8 mouse cellular contexts compared by ENCODE assay signal in the genomic region with DNA sequence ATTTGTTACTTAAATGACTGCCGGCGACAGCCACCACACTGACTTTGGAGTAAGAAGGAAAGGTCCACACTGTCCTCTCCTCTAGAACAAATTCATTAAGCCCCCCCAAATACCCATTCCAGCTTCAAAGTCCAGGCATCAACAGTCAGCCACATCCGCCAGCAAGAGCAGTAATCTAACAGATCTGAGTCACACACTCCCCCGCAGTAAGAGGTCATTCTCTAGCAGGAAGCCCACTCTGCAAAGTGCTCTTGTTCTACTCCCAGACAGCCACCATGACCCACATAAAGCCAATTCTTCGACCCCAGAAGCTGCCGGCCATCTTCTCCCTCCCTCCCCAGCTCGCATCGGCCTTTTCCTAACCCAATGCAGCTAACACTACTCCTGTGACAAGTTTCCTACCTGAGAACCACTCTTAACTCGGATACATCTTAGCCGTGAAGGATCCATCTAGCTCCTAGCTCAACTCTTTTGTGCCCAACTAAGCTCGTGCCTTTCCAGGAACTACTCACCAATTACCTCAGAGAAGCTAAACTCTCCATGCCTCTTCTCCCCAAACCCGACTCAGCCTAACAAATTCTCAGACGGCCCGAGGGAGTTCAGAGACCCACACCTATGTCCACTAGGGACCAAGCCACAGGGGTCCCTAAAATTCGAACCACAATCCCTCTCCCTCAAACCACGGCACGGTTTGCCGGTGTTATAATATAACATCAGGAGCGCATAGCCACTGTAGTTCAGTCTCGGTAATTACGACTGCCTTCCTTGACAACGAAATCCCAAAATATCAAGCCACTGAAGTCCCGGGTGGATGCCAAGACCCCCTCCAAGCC. TPM values are rescaled to one million over a fixed set of nuclear protein-coding genes. Genes with fewer than 3 reads are reported as not detected.
DNase-seq lines count a peak whose midpoint lies in the region; TF ChIP-seq lines count a peak whose summit lies in the region.

No protein-coding gene starts in this region.

- no peaks in the 10 kb centered on the region for H3K27me3 ChIP-seq in spleen, adult 2 months (ENCODE audit: control insufficient read depth, insufficient read depth, low read length)
- no peaks in the 10 kb centered on the region for H3K27me3 ChIP-seq in splenic B cell, adult 2 months (ENCODE audit: control insufficient read depth, insufficient read depth, low read length, poor library complexity, severe bottlenecking)

- DNase-seq in spleen, adult 2 months (ENCODE audit: low read depth in 1 of 2, low spot score in 2 of 2) = no peak
- no peak for DNase-seq in spleen, postnatal 14 days (ENCODE audit: low spot score in 2 of 2)
- DNase-seq in R1 (ENCODE audit: low read depth, low spot score) = peak; percentile 24
- peak; percentile 54 for DNase-seq in induced T-regulatory cell, adult 2 months (ENCODE audit: low read depth)
- DNase-seq in lung, postnatal 10 days = peak; percentile 2
- DNase-seq in splenic B cell, adult 2 months (ENCODE audit: low read depth, low spot score) = peak; percentile 17
- no peak for DNase-seq in cerebellum, adult 11-12 months

- TF ChIP-seq POLR2A in spleen, adult 2 months (IDR thresholded peaks at IDR 0.05; ENCODE audit: low read depth, low read length) = no peak
- TF ChIP-seq POLR2A in embryonic fibroblast, embryonic 13.5 days (IDR thresholded peaks at IDR 0.05; ENCODE audit: low read depth, low read length) = 0 out of 2 replicates have a peak, but pooled peaks have one; percentile 25

- WGBS in spleen, adult 2 months = 7% methylated on average over 23 of the region's 23 CpGs

- H3K4me1 ChIP-seq in spleen, adult 2 months (ENCODE audit: control insufficient read depth, insufficient read depth, insufficient read length) = peaks cover 4% of the 10 kb centered on the region
- no peaks in the 10 kb centered on the region; the same call in 1 of the 2 replicates for H3K4me1 ChIP-seq in embryonic fibroblast, embryonic 13.5 days (ENCODE audit: control insufficient read depth, insufficient read depth, low read length)

- peak overlapping the region; percentile 62; the same call in 1 of the 2 replicates for H3K27ac ChIP-seq in spleen, adult 2 months (ENCODE audit: insufficient read depth, low read length)
- peak overlapping the region; percentile 89 for H3K27ac ChIP-seq in embryonic fibroblast, embryonic 13.5 days (ENCODE audit: insufficient read depth, low read length)

- no peaks in the 10 kb centered on the region for H3K36me3 ChIP-seq in spleen, adult 2 months (ENCODE audit: control insufficient read depth, insufficient read depth, low read length)
- H3K36me3 ChIP-seq in splenic B cell, adult 2 months (ENCODE audit: control insufficient read depth, insufficient read depth, low read length, poor library complexity, severe bottlenecking) = no peaks in the 10 kb centered on the region

- no peak for TF ChIP-seq CTCF in spleen, adult 2 months (IDR thresholded peaks at IDR 0.05; ENCODE audit: extremely low read depth, insufficient read depth, insufficient read length, insufficient replicate concordance)
- no peak for TF ChIP-seq CTCF in embryonic fibroblast, embryonic 13.5 days (IDR thresholded peaks at IDR 0.05; ENCODE audit: borderline replicate concordance, insufficient read depth, low read length)

- H3K4me3 ChIP-seq in spleen, adult 2 months (ENCODE audit: extremely low read depth, insufficient read depth, insufficient read length) = peak overlapping the region; percentile 97
- peak overlapping the region; percentile 97 for H3K4me3 ChIP-seq in embryonic fibroblast, embryonic 13.5 days (ENCODE audit: insufficient read depth, low read length)

RNA-seq across cellular contexts. Expression of gene Rad54l2, which starts 0.8 kb away (rescaled TPM):
- polyA plus RNA-seq in spleen, adult 2 months (2012; rRNA removed) = 22.9 and 30.5 TPM in 2 replicates
- 17.7 and 18.5 TPM in 2 replicates for polyA plus RNA-seq in embryonic fibroblast, embryonic 13.5 days (2011; ENCODE audit: insufficient read length, low read depth, missing spikeins)

RNA-seq across cellular contexts. Expression of gene Dcaf1, which starts 33.5 kb away (rescaled TPM):
- polyA plus RNA-seq in spleen, adult 2 months (2012; rRNA removed) = 7.5 and 8.5 TPM in 2 replicates
- polyA plus RNA-seq in embryonic fibroblast, embryonic 13.5 days (2011; ENCODE audit: insufficient read length, low read depth, missing spikeins) = 25.4 and 28.9 TPM in 2 replicates

Comparison
In these comparisons a context has a peak if more than half of its experiments do, and no peak if none do; other contexts are left out.
1. DNase-seq: peak in R1 (single experiment), induced T-regulatory cell, adult 2 months (single experiment), lung, postnatal 10 days (single experiment) and splenic B cell, adult 2 months (single experiment); none in spleen, adult 2 months (0 of 2), spleen, postnatal 14 days (0 of 2) and cerebellum, adult 11-12 months (single experiment).